Mouse (Mus musculus) heart, adult 8-10 months (tissue): ENCODE data around the gene Cercam. TPM values are rescaled to one million over a fixed set of nuclear protein-coding genes. Genes with fewer than 3 reads are reported as not detected.
"Not testable (repeated sequence)": the region's sequence is repeated elsewhere in the genome, so short reads cannot be mapped to it uniquely, and the experiment has no call there.

Experiments
- DNase-seq: peaks from one replicate; pipeline ENCODE4 v3.0.0; 2022; ENCODE audit warnings: low spot score
- microRNA-seq: library from miRNA; unstranded; fragments of <30 nt; microRNA quantifications from one replicate; pipeline ENCODE4 v1.2.0, GENCODE M21; 2022
- total RNA-seq, 4 experiments: library from RNA; stranded (reverse); gene quantifications; 2 replicates each; pipeline ENCODE4 v1.2.4; 2022

Cercam gene
- total RNA-seq, 4 experiments from 2014 or later: 2.7 to 3.6 (median 3.1) TPM

DNA sequence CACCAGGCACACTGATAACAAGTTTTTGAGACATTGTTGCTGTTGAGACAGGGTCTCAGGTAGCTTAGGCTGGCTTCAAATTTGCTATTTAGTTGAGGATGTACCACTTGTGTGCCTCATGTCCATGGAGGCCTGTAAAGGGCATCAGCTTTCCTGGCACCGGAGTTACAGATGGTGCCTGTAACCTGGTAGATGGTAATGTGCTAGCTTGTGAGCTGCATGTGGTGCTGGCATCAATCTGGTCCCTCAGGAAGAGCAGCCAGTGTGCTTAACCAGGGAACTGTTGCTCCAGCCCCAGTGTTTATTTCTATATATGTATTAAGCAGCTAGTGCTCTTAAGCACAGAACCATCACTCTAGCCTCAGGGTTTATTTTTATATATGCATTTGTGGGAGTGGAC lies 27.1 kb downstream of the Cercam start:
- no peak for DNase-seq

DNA sequence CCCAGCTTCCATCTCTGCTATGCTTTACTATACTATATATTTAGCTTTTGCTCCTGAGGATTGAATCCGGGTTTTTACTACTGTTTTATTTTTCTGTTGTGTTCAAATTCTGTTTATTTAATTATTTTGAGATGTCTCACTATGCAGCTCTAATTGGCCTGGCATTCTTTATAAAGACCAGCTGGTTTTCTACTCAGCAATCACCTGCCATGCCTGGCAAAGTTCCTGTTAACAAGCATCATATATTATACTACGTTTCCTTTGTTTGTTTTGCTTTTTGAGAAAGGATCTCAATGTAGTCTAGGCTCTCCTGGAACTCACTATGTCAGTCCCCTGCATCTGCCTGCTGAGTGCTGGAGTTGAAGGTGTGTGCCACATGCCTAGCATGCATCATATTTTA lies 28.4 kb downstream of the Cercam start:
- DNase-seq: no peak

DNA sequence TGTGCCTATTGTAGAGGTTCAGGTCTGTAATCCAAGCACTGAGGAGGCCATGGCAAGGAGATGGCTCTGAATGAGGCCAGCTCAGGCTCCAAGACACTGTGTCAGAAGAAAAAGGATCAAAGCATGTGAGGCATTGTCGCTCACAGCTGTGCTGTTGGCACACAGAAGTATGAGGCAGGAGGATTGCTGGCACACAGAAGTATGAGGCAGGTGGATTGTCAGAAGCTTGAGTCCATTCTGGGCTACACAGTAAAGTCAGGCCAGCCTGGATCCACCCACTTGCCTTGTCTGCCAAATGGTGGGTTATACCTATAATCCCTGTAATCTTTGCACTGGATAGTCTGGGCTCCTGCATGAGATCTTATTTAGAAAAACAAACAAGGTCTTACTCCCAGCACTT lies 29.1 kb downstream of the Cercam start:
- no peak for DNase-seq

DNA sequence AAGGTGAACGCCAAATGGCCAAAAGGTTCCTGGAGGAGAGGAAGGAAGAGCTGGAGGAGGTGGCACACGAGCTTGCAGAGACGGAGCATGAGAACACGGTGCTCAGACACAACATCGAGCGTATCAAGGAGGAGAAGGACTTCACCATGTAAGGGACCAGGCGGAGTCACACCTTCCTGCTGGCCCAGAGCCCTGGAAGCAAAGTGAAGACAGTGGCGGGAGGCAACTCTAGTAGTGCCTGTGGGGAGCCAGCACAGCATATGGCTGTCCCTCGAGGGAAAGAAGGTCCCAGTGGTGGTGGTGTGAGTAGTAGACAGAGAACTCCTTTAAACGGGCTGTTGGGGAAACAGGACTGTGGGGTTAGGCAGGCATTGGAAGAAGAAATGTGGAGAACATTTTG lies 33.2 kb downstream of the Cercam start:
- no peak for DNase-seq

DNA sequence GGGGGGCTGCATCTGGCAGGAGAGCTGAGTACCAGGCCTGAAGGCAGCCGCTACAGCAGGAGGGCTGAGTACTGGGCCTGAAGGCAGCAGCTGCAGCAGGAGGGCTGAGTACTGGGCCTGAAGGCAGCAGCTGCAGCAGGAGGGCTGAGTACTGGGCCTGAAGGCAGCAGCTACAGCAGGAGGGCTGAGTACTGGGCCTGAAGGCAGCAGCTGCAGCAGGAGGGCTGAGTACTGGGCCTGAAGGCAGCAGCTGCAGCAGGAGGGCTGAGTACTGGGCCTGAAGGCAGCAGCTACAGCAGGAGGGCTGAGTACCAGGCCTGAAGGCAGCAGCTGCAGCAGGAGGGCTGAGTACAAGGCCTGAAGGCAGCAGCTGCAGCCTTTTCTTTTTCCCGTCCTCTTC lies 39.2 kb downstream of the Cercam start:
- DNase-seq: not testable (repeated sequence)

DNA sequence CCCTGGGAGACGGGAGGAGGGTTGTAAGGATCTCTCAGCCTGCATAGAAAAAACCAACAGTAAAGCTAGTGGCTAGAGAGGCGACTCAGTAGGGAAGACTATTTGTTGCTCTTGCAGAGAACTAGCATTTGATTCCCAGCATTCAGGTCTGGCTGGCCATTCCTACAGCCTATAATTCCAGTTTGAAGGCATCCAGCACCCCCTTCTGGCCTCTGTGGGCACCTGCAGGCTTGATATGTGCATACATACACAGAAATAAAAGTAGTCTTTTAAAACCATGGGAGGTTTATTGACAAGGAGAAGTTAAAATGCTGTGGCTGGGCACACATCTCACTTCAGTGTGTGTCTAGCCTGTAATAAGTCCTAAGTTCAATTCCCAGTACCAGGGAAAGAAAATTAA lies 41.1 kb downstream of the Cercam start:
- DNase-seq: no peak

DNA sequence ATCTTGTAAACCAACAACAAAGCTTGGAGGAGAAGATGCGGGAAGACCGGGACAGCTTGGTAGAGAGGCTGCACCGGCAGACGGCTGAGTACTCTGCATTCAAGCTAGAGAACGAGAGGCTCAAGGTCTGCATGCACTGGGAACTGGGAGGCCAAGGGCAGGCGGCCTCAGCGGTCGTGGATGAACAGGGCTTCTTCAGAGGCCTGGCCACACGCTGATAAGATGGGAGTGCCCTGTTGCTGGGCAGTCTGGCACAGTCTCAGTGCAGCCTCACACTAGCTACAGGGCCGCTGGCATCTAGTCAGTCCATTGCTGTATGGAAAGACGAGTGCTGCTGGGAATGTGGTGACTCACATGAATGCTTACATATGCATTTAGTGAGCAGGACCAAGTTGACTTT lies 48.7 kb downstream of the Cercam start:
- no peak for DNase-seq

DNA sequence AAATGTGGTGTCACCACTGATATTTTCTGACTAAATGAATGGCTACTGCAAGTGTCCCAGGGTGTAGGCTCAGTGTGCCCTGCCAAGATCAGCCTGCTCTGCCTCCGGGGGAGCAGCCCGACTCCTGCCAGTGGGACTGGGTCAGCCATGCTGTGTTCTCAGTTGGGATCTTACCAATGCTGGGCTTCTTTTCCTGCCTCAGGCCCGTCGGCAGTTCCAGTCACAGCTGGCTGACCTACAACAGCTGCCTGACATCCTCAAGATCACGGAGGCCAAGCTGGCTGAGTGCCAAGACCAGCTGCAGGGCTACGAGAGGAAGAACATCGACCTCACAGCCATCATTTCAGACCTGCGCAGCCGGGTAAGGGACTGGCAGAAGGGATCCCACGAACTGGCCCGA lies 53.0 kb downstream of the Cercam start:
- peak; percentile 75 for DNase-seq

DNA sequence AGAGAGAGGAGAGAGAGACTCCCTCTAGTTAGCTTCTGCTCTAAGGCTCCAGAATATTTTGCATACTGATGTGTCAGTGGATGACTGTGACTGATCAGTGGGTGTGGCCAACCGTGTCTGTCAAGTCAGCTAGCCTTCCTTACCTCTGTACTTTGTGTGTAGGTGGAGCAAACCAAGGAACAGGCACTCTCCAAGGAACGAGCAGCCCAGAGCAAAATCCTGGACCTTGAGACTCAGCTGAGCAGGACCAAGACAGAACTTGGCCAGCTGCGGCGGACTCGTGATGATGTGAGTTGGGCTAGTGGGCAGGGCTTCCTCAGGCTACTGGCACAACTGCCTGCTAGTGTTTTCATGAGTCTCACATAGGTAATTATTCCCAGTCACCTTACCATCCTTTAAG lies 57.6 kb downstream of the Cercam start:
- DNase-seq: no peak

DNA sequence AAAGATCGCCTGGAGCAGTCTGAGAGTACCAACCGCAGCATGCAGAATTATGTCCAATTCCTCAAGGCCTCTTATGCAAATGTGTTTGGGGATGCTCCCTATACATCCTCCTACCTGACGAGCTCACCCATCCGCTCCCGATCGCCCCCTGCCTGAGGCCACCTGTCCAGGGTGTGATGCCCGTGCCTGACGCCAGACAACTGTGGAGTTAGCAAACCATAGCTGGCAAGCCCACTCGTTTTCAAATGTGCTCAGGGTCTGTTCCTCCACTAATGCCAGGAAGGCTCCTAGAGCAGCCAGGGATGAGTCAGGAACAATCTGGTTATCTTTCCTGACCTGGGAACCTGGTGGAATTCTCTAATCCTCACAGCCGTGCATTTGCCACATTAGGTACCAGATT lies 61.5 kb downstream of the Cercam start:
- no peak for DNase-seq

DNA sequence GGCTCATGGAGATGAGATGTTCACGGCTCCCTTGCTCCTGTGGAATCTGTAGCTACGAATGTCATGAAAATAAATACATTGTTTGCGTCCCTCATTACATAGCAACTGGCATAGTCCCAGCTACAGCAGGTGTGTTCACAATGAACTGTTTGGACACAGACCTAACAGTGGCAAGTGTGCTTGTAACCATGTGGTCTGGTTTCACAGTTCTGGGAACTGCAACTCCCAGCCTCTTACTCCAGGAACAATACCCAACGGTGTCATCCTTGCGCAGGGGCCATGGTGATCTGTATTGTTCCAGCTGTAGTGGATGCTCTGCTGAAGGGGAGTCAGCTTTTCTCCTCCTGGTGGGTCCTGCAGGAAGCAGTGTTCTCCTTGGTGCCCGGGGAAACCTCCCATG lies 62.2 kb downstream of the Cercam start:
- DNase-seq: no peak

Small RNAs within 50 kb of the gene (microRNA-seq; reads per million reads assigned to microRNA genes)
- gene Mir219a-2 (not detected), gene Mir219b (not detected)

Other genes with a start within 250 kb of the Cercam start
- gene Rapgef1, start 249.4 kb upstream of the Cercam start, total RNA-seq: 100 to 1,000 TPM in 3 of 4 experiments, 10 to 100 TPM in 1; 98.1 to 113 (median 107) TPM
- not detected for gene Gm13420, start 117.5 kb upstream of the Cercam start, total RNA-seq
- not detected for gene Gm13547, start 109.9 kb upstream of the Cercam start, total RNA-seq
- gene Coq4, start 81.7 kb upstream of the Cercam start, total RNA-seq: 10 to 100 TPM; 18.7 to 26.4 (median 20.8) TPM
- 10 to 100 TPM; 38.6 to 47.6 (median 42.0) TPM for gene Trub2, start 80.7 kb upstream of the Cercam start, total RNA-seq
- gene Slc27a4, start 66.5 kb upstream of the Cercam start, total RNA-seq: 10 to 100 TPM; 13.4 to 18.7 (median 16.4) TPM
- 10 to 100 TPM; 33.2 to 37.6 (median 37.1) TPM for gene Urm1, start 49.1 kb upstream of the Cercam start, total RNA-seq
- gene Odf2, start 20.1 kb downstream of the Cercam start, total RNA-seq: 10 to 100 TPM; 17.0 to 28.1 (median 19.8) TPM
- gene Gle1, start 66.3 kb downstream of the Cercam start, total RNA-seq: 10 to 100 TPM; 21.4 to 26.2 (median 24.5) TPM
- gene Sptan1, start 96.4 kb downstream of the Cercam start, total RNA-seq: 100 to 1,000 TPM; 137 to 180 (median 163) TPM
- 1 to 10 TPM; 6.5 to 9.2 (median 7.8) TPM for gene Wdr34, start 179.7 kb downstream of the Cercam start, total RNA-seq
- gene Set, start 188.2 kb downstream of the Cercam start, total RNA-seq: 100 to 1,000 TPM in 2 of 4 experiments, 10 to 100 TPM in 2; 98.3 to 109 (median 100) TPM
- 10 to 100 TPM in 2 of 4 experiments, 1 to 10 TPM in 2; 9.0 to 11.2 (median 10.1) TPM for gene Pkn3, start 208.5 kb downstream of the Cercam start, total RNA-seq
- 1 to 10 TPM; 2.3 to 4.1 (median 3.6) TPM for gene Zdhhc12, start 224.5 kb downstream of the Cercam start, total RNA-seq